Mouse (Mus musculus) v-Abl transformed pro-B cells (cell line): ENCODE results near the gene Gm47995.

ENCODE experiments used
- in situ Hi-C, 2 experiments: fragments of 400-800 bp; cut with MboI; formaldehyde crosslinking; loops; one replicate each; pipeline ENCODE4 v1.15.1; 2025; ENCODE audit not compliant: unreplicated experiment in 2 of 2

The Gm47995 gene

GRCm38 (mm10) chr1:151227506-151227905, 29.3 kb downstream of the Gm47995 start:
- in situ Hi-C loops, result no loop called here

GRCm38 (mm10) chr1:151228320-151228989, 30.2 kb downstream of the Gm47995 start:
- in situ Hi-C loops, result no loop called here

- in situ Hi-C loops, result no loop called here
Observed at GRCm38 (mm10) chr1:151232346-151232745, 34.1 kb downstream of the Gm47995 start.

- in situ Hi-C loops, result no loop called here
Observed at GRCm38 (mm10) chr1:151233756-151234155, 35.5 kb downstream of the Gm47995 start.

GRCm38 (mm10) chr1:151235574-151235973, 37.3 kb downstream of the Gm47995 start:
- in situ Hi-C loops, result no loop called here

- in situ Hi-C loops, result no loop called here
Observed at GRCm38 (mm10) chr1:151236141-151236930, 38.1 kb downstream of the Gm47995 start.

- in situ Hi-C loops, result no loop called here
Observed at GRCm38 (mm10) chr1:151237780-151238179, 39.5 kb downstream of the Gm47995 start.

- in situ Hi-C loops, result no loop called here
Observed at GRCm38 (mm10) chr1:151243332-151243731, 45.1 kb downstream of the Gm47995 start.

- in situ Hi-C loops, result no loop called here
Observed at GRCm38 (mm10) chr1:151244013-151244412, 45.8 kb downstream of the Gm47995 start.

GRCm38 (mm10) chr1:151244761-151245160, 46.5 kb downstream of the Gm47995 start:
- in situ Hi-C loops, result no loop called here

- in situ Hi-C loops, result no loop called here
Observed at GRCm38 (mm10) chr1:151245165-151245564, 46.9 kb downstream of the Gm47995 start.

GRCm38 (mm10) chr1:151245846-151246245, 47.6 kb downstream of the Gm47995 start:
- in situ Hi-C loops, result no loop called here
